Mouse (Mus musculus): ENCODE data around the gene Fcrlb. TPM values are rescaled to one million over a fixed set of nuclear protein-coding genes. Genes with fewer than 3 reads are reported as not detected.
A peak's percentile ranks its signal among the peaks of the same experiment; 100 is the strongest.

Fcrlb gene
- polyA plus RNA-seq, 1 experiment from 2014 or later, result not detected

DNA sequence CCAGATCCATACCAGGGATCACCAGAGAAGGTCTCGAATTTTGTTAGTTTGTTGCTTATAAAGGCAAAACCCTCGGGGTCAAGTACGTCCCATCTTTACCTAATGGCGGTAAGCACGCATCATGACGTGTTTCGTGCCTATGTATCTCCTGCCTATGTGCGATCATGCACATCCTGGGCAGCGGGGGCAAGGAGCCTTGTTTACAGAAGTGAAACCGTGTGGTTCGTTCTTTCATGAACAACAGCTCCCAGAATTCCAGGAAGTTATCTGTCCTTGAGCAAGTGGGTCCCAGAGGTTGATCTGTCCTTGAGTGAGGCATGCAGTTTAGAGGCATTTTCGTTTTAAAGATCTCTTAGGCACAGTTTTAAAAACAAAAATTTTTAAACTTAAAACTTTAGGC, 26.5 kb upstream of the Fcrlb start:
- TF ChIP-seq CTCF (IDR thresholded peaks at IDR 0.05; ENCODE audit: low read depth), result no peak
- no peak overlapping the region for H3K27ac ChIP-seq (ENCODE audit: low read depth)
- H3K4me2 ChIP-seq, result no peak overlapping the region
- no peaks in the 10 kb centered on the region for H3K27me3 ChIP-seq (ENCODE audit: insufficient read depth, low read length)
- WGBS, result 81% methylated on average over 12 of the region's 12 CpGs
- no peak overlapping the region for H3K4me3 ChIP-seq (ENCODE audit: low read depth, low read length)
- H3K4me1 ChIP-seq (ENCODE audit: insufficient read depth), result no peaks in the 10 kb centered on the region
- ATAC-seq (ENCODE audit: insufficient read depth) (no peak), DNase-seq (peak; percentile 17)
- H3K36me3 ChIP-seq (ENCODE audit: insufficient read depth), result no peaks in the 10 kb centered on the region
- H3K9ac ChIP-seq, result no peak overlapping the region
- 0 out of 2 replicates have a peak, but pooled peaks cover 2% of the 10 kb centered on the region for H3K9me3 ChIP-seq (ENCODE audit: low read depth, low read length)

DNA sequence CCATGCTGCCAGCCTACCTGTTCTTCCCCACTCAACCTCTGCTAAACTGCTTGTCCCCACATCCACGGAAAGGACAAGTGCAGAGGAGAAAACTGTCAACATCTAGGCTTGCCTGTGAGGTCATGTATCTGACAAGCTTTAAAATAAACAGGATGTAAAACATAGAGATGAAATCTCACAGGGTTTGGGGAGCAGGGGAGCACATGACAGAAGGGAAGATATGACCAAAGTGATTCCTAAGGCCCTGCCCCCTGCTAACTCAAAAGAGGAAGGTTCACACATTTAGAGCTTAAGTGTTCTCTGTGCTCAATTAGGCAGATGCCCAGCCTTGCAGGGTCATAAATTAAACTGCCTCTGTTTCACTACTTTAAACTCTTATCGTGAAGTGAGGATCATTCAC, 21.6 kb upstream of the Fcrlb start:
- ATAC-seq (ENCODE audit: insufficient read depth) (no peak), DNase-seq (no peak)
- H3K4me3 ChIP-seq (ENCODE audit: low read depth, low read length), result no peak overlapping the region
- no peak overlapping the region for H3K9ac ChIP-seq
- H3K27ac ChIP-seq (ENCODE audit: low read depth), result no peak overlapping the region
- TF ChIP-seq CTCF (IDR thresholded peaks at IDR 0.05; ENCODE audit: low read depth), result no peak
- no peak overlapping the region for H3K4me2 ChIP-seq
- no peaks in the 10 kb centered on the region for H3K9me3 ChIP-seq (ENCODE audit: low read depth, low read length)
- no peaks in the 10 kb centered on the region for H3K36me3 ChIP-seq (ENCODE audit: insufficient read depth)
- no peaks in the 10 kb centered on the region for H3K27me3 ChIP-seq (ENCODE audit: insufficient read depth, low read length)
- no peaks in the 10 kb centered on the region for H3K4me1 ChIP-seq (ENCODE audit: insufficient read depth)
- WGBS, result 49% methylated on average over 2 of the region's 2 CpGs

DNA sequence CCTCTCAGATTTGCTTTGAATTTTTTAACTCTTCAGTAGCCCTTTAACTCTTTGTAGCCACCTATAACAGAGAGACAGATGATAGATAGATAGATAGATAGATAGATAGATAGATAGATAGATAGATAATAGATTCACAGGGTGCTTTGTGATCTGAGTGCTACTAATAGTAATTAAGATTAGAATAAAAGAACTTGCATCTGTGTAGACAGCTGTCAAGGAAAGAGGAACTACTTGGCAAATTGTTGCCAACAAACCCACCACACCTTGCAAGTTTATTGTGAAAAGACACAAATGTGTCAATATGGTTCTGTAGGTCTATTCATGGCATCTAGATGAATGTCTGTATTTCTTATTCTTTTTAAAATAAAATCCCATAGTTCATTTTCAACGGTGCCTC, 21.2 kb upstream of the Fcrlb start:
- WGBS, result 80% methylated on average over 1 of the region's 1 CpGs

DNA sequence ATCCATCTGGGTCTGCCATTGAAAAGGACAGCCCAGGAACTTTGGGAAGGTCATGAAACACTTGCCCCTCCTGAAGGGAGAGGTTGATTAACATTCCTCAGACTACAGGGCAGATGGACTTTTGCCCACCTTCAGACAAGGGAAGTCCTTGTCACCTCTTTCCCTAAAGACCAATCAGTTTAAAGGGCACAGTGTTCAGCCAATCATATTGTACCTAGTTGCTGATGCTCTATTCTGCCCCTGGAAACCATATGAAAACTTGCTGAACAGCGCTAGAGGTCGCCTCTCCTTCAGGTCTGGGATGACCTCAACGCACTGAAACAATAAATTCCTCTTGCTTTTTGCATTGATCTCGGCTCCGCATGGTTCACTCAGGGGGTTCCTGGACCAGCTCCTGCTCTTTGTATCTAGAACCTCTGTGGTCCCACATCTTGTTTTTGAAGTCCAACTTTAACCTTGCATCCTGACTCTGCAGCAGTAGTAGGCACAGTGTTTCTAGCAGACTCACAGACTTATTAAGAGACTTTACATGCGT, 20.7 kb upstream of the Fcrlb start:
- no peak for TF ChIP-seq CTCF (IDR thresholded peaks at IDR 0.05; ENCODE audit: low read depth)
- Histone ChIP-seq H3K9me3 (ENCODE audit: low read depth, low read length) (no peaks in the 10 kb centered on the region), H3K36me3 (ENCODE audit: insufficient read depth) (no peaks in the 10 kb centered on the region), H3K27me3 (ENCODE audit: insufficient read depth, low read length) (no peaks in the 10 kb centered on the region), H3K4me1 (ENCODE audit: insufficient read depth) (no peaks in the 10 kb centered on the region), H3K9ac (no peak overlapping the region), H3K4me2 (no peak overlapping the region), H3K27ac (ENCODE audit: low read depth) (no peak overlapping the region), H3K4me3 (ENCODE audit: low read depth, low read length) (no peak overlapping the region)
- ATAC-seq (ENCODE audit: insufficient read depth), result no peak
- no peak for DNase-seq
- WGBS, result 73% methylated on average over 6 of the region's 6 CpGs

More for the DNA sequence above, 21.2 kb upstream of the Fcrlb start:
- H3K4me3 ChIP-seq (ENCODE audit: low read depth, low read length), result no peak overlapping the region
- no peak overlapping the region for H3K4me2 ChIP-seq
- H3K27ac ChIP-seq (ENCODE audit: low read depth), result no peak overlapping the region
- H3K4me1 ChIP-seq (ENCODE audit: insufficient read depth), result no peaks in the 10 kb centered on the region
- ATAC-seq (ENCODE audit: insufficient read depth) (no peak), DNase-seq (no peak)
- no peaks in the 10 kb centered on the region for H3K9me3 ChIP-seq (ENCODE audit: low read depth, low read length)
- no peaks in the 10 kb centered on the region for H3K27me3 ChIP-seq (ENCODE audit: insufficient read depth, low read length)
- no peaks in the 10 kb centered on the region for H3K36me3 ChIP-seq (ENCODE audit: insufficient read depth)
- TF ChIP-seq CTCF (IDR thresholded peaks at IDR 0.05; ENCODE audit: low read depth), result no peak
- no peak overlapping the region for H3K9ac ChIP-seq

DNA sequence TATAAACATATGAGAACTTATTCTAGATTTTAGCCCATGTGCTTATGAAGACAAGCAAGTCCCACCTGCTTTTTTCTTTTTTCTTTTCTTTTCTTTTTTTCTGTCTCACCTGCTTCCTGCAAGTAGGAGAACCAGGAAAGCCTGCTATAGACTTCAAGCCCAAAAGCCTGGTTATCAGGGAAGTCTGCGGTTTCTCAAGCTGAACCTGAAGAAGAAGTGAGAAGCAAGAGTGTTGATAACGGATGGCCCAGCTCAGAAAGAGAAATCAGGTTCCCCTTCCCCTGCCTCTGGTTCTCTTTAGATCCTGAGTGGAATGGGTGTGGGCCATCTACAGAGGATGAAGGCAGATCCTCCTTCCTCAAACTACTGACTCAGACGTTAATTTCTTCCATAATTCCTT, 19.3 kb upstream of the Fcrlb start:
- no peak overlapping the region for H3K4me3 ChIP-seq (ENCODE audit: low read depth, low read length)
- no peak overlapping the region for H3K27ac ChIP-seq (ENCODE audit: low read depth)
- no peaks in the 10 kb centered on the region for H3K36me3 ChIP-seq (ENCODE audit: insufficient read depth)
- H3K27me3 ChIP-seq (ENCODE audit: insufficient read depth, low read length), result no peaks in the 10 kb centered on the region
- no peaks in the 10 kb centered on the region for H3K9me3 ChIP-seq (ENCODE audit: low read depth, low read length)
- no peak for DNase-seq
- WGBS, result 74% methylated on average over 3 of the region's 3 CpGs
- no peaks in the 10 kb centered on the region for H3K4me1 ChIP-seq (ENCODE audit: insufficient read depth)
- H3K4me2 ChIP-seq, result no peak overlapping the region
- TF ChIP-seq CTCF (IDR thresholded peaks at IDR 0.05; ENCODE audit: low read depth), result no peak
- H3K9ac ChIP-seq, result no peak overlapping the region
- no peak for ATAC-seq (ENCODE audit: insufficient read depth)

DNA sequence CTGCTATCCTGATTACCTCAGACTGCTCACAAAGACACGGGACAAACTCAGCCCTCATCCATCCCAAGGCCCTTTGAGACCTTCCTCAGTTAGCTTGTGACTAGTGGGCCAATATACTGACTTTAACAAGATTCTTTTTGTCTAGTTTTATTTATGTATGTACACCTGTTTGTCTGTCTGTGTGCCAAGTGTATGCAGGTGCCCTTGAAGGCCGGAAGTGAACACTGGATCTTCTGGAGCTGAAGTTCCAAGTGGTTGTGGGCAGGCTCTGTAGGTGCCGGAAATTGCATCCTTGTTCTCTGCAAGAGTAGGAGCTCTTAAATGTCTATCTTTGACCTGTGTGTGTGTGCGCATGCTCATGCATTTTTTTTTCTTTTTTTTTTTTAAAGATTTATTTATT, 16.5 kb upstream of the Fcrlb start:
- Histone ChIP-seq H3K27me3 (ENCODE audit: insufficient read depth, low read length) (no peaks in the 10 kb centered on the region), H3K4me1 (ENCODE audit: insufficient read depth) (no peaks in the 10 kb centered on the region), H3K27ac (ENCODE audit: low read depth) (no peak overlapping the region), H3K4me3 (ENCODE audit: low read depth, low read length) (no peak overlapping the region), H3K36me3 (ENCODE audit: insufficient read depth) (no peaks in the 10 kb centered on the region), H3K4me2 (no peak overlapping the region), H3K9ac (no peak overlapping the region), H3K9me3 (ENCODE audit: low read depth, low read length) (no peaks in the 10 kb centered on the region)
- no peak for TF ChIP-seq CTCF (IDR thresholded peaks at IDR 0.05; ENCODE audit: low read depth)
- WGBS, result 73% methylated on average over 4 of the region's 4 CpGs
- ATAC-seq (ENCODE audit: insufficient read depth) (no peak), DNase-seq (no peak)

DNA sequence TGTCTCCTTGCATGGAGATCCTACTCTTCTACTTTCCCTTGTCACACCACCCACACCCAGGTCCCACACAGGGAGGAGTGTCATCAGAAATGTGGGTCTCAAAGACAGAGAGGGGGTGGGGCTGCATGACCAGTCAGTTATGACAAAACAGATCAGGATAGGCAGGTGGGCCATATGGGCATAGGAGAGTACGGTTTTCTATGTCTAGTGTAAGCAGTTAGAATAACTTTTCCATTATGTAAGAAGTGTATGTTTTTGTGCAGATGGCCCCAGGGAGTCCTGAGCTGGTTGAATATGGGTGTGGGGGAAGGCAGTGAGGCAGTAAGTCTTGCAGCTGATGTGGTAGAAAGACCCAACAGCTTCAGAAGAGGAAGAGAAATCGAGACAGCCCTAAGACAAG, 15.7 kb upstream of the Fcrlb start:
- DNase-seq (no peak), ATAC-seq (ENCODE audit: insufficient read depth) (no peak)
- Histone ChIP-seq H3K36me3 (ENCODE audit: insufficient read depth) (no peaks in the 10 kb centered on the region), H3K27ac (ENCODE audit: low read depth) (no peak overlapping the region), H3K9ac (no peak overlapping the region), H3K4me3 (ENCODE audit: low read depth, low read length) (no peak overlapping the region), H3K4me2 (no peak overlapping the region), H3K9me3 (ENCODE audit: low read depth, low read length) (no peaks in the 10 kb centered on the region), H3K27me3 (ENCODE audit: insufficient read depth, low read length) (no peaks in the 10 kb centered on the region), H3K4me1 (ENCODE audit: insufficient read depth) (no peaks in the 10 kb centered on the region)
- TF ChIP-seq CTCF (IDR thresholded peaks at IDR 0.05; ENCODE audit: low read depth), result no peak
- WGBS, result 65% methylated on average over 2 of the region's 2 CpGs

DNA sequence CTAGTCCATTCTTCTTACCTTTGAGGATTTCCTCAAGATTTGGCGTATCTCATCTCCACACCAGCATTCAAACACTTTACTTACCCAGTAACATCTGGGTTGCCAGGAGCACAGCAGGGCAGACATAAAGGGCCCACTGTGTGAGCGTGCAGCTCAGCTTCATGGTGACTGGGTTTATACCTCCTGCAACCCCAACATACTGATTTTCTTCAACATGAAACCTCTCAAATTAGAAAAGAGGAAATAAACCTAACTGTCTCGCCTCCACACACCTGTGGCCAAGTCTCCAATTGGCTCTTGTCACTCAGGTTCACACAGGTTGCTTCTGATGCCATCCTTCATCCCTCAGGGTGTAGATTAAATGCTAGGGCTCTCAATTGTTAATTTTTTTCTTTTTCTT, 14.6 kb upstream of the Fcrlb start, which contains the start of gene Fcrla:
TSS of gene Fcrla (minus strand) at position 206 of the 400 bp plus-strand sequence.
- Histone ChIP-seq H3K9ac (no peak within 1 kb of the TSS), H3K4me1 (ENCODE audit: insufficient read depth) (no peaks in the 10 kb centered on the region), H3K27ac (ENCODE audit: low read depth) (no peak within 1 kb of the TSS), H3K9me3 (ENCODE audit: low read depth, low read length) (no peaks in the 10 kb centered on the region), H3K4me3 (ENCODE audit: low read depth, low read length) (no peak within 1 kb of the TSS), H3K27me3 (ENCODE audit: insufficient read depth, low read length) (no peaks in the 10 kb centered on the region), H3K36me3 (ENCODE audit: insufficient read depth) (no peaks in the 10 kb centered on the region), H3K4me2 (no peak within 1 kb of the TSS)
- 78% methylated on average over 3 of the region's 3 CpGs for WGBS
- ATAC-seq (ENCODE audit: insufficient read depth) (no peak), DNase-seq (no peak)
- TF ChIP-seq CTCF (IDR thresholded peaks at IDR 0.05; ENCODE audit: low read depth), result no peak
